Mouse (Mus musculus): ENCODE measurements around the gene Acot7.

- TF ChIP-seq CTCF (IDR thresholded peaks at IDR 0.05; ENCODE audit: borderline replicate concordance, insufficient read depth, low read depth, low read length) (no peak), POLR2A (IDR thresholded peaks at IDR 0.05; ENCODE audit: borderline replicate concordance, insufficient read depth, low read length) (no peak)
These were observed 101.1 kb downstream of the Acot7 start for GRCm38 (mm10) chr4:152278986-152279385.
